Mouse (Mus musculus) E14TG2a.4 (cell line): ENCODE data around the gene Psmc4.

Experiments used
- H3K27me3 ChIP-seq: 2 replicates; pipeline ENCODE4 v1.6.1; 2014; ENCODE audit warnings: low read length, control low read depth; ENCODE audit not compliant: insufficient read depth
- H3K36me3 ChIP-seq: 2 replicates; pipeline ENCODE4 v1.6.1; 2014; ENCODE audit warnings: low read length, control low read depth; ENCODE audit not compliant: insufficient read depth
- H3K4me1 ChIP-seq: replicated peaks from 2 replicates; pipeline ENCODE4 v1.6.1; 2014; ENCODE audit warnings: low read depth, low read length, control low read depth
- H3K4me3 ChIP-seq: replicated peaks from 2 replicates; pipeline ENCODE4 v1.5.1; 2014; ENCODE audit warnings: mild to moderate bottlenecking, low read length
- H3K9me3 ChIP-seq: 2 replicates; pipeline ENCODE4 v1.6.1; 2014; ENCODE audit warnings: low read length, control low read depth
- CTCF ChIP-seq: conservative IDR thresholded peaks from 2 replicates; pipeline ENCODE4 v1.5.1; 2014; ENCODE audit warnings: low read length
- NANOG ChIP-seq: IDR thresholded peaks from 2 replicates; pipeline ENCODE4 v1.6.1; 2014; ENCODE audit warnings: borderline replicate concordance, low read length, mixed read lengths
- POU5F1 ChIP-seq: IDR thresholded peaks from 2 replicates; pipeline ENCODE4 v1.6.1; 2014; ENCODE audit warnings: low read length, borderline replicate concordance

Psmc4 gene

GRCm38 (mm10) chr7:28049476-28050409, at the start of gene Psmc4:
Gene Psmc4 (minus strand): TSS chr7:28050101.
- TF ChIP-seq POU5F1 (no peak), CTCF (peak; percentile 42)

GRCm38 (mm10) chr7:28099101-28099500, 49.2 kb upstream of the Psmc4 start:
- TF ChIP-seq NANOG = no peak
- TF ChIP-seq CTCF = no peak
- TF ChIP-seq POU5F1 = no peak
- Histone ChIP-seq H3K36me3 (no peaks in the 10 kb centered on the region), H3K4me1 (peaks cover 4% of the 10 kb centered on the region; the same call in 1 of the 2 replicates), H3K27me3 (peaks cover 28% of the 10 kb centered on the region), H3K4me3 (no peak overlapping the region), H3K9me3 (no peaks in the 10 kb centered on the region)

More at GRCm38 (mm10) chr7:28049476-28050409, at the start of gene Psmc4:
- Histone ChIP-seq H3K4me3 (peak within 1 kb of the TSS; percentile 94), H3K4me1 (peaks cover 44% of the 10 kb centered on the region), H3K27me3 (no peaks in the 10 kb centered on the region), H3K9me3 (no peaks in the 10 kb centered on the region), H3K36me3 (peaks cover 43% of the 10 kb centered on the region)

DNA sequence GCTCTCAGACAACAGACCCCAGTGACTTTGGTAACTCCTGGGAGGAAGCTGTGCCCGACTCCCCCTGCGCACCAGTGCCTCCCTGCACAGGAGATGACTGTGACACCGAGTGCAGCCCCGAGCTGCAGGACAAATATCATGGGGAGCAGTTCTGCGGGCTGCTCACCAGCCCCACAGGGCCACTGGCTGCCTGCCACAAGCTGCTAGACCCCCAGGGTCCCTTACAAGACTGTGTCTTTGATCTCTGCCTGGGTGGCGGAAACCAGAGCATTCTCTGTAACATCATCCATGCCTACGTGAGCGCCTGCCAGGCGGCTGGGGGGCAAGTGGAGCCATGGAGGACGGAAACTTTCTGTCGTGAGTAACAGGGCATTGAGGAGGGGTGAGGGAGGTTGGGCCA, 43.6 kb upstream of the Psmc4 start:
- Histone ChIP-seq H3K4me3 (peak overlapping the region; percentile 71), H3K9me3 (no peaks in the 10 kb centered on the region), H3K36me3 (no peaks in the 10 kb centered on the region), H3K4me1 (peaks cover 24% of the 10 kb centered on the region), H3K27me3 (peaks cover 26% of the 10 kb centered on the region)
- TF ChIP-seq NANOG (no peak), CTCF (no peak), POU5F1 (no peak)

- H3K4me3 ChIP-seq = peak overlapping the region; percentile 68
- peaks cover 33% of the 10 kb centered on the region for H3K4me1 ChIP-seq
- peaks cover 25% of the 10 kb centered on the region for H3K27me3 ChIP-seq
- no peaks in the 10 kb centered on the region for H3K36me3 ChIP-seq
- no peak for TF ChIP-seq POU5F1
- TF ChIP-seq CTCF = peak; percentile 38
- no peak for TF ChIP-seq NANOG
- no peaks in the 10 kb centered on the region for H3K9me3 ChIP-seq
These were observed 36.3 kb upstream of the Psmc4 start for GRCm38 (mm10) chr7:28086236-28086635.

- Histone ChIP-seq H3K9me3 (no peaks in the 10 kb centered on the region), H3K36me3 (no peaks in the 10 kb centered on the region), H3K4me1 (peaks cover 28% of the 10 kb centered on the region), H3K27me3 (peaks cover 25% of the 10 kb centered on the region), H3K4me3 (no peak overlapping the region)
- TF ChIP-seq CTCF (no peak), NANOG (no peak)
These were observed 34.3 kb upstream of the Psmc4 start for GRCm38 (mm10) chr7:28084215-28084614.

- peaks cover 9% of the 10 kb centered on the region; the same call in 1 of the 2 replicates for H3K27me3 ChIP-seq
- peaks cover 5% of the 10 kb centered on the region; the same call in 1 of the 2 replicates for H3K4me1 ChIP-seq
- no peak within 1 kb of the TSS for H3K4me3 ChIP-seq
- no peak for TF ChIP-seq CTCF
- TF ChIP-seq POU5F1 = no peak
- TF ChIP-seq NANOG = no peak
- H3K9me3 ChIP-seq = no peaks in the 10 kb centered on the region
- no peaks in the 10 kb centered on the region for H3K36me3 ChIP-seq
These were observed 20.8 kb upstream of the Psmc4 start, which contains the start of gene Fcgbp for GRCm38 (mm10) chr7:28070531-28071298. Gene Fcgbp (plus strand): TSS chr7:28071236.

- Histone ChIP-seq H3K27me3 (peaks cover 9% of the 10 kb centered on the region; the same call in 1 of the 2 replicates), H3K9me3 (no peaks in the 10 kb centered on the region), H3K36me3 (no peaks in the 10 kb centered on the region), H3K4me1 (peaks cover 5% of the 10 kb centered on the region; the same call in 1 of the 2 replicates), H3K4me3 (no peak overlapping the region)
- TF ChIP-seq POU5F1 (no peak), CTCF (no peak), NANOG (no peak)
These were observed 19.8 kb upstream of the Psmc4 start for GRCm38 (mm10) chr7:28069546-28070172.

- TF ChIP-seq NANOG (no peak), CTCF (no peak), POU5F1 (no peak)
- no peak overlapping the region for H3K4me3 ChIP-seq
- H3K36me3 ChIP-seq = no peaks in the 10 kb centered on the region
- no peaks in the 10 kb centered on the region for H3K9me3 ChIP-seq
- H3K27me3 ChIP-seq = peaks cover 9% of the 10 kb centered on the region; the same call in 1 of the 2 replicates
- H3K4me1 ChIP-seq = peaks cover 5% of the 10 kb centered on the region; the same call in 1 of the 2 replicates
These were observed 18.8 kb upstream of the Psmc4 start for GRCm38 (mm10) chr7:28068661-28069060.
